16 mouse cellular contexts compared by ENCODE assay signal in the genomic region with DNA sequence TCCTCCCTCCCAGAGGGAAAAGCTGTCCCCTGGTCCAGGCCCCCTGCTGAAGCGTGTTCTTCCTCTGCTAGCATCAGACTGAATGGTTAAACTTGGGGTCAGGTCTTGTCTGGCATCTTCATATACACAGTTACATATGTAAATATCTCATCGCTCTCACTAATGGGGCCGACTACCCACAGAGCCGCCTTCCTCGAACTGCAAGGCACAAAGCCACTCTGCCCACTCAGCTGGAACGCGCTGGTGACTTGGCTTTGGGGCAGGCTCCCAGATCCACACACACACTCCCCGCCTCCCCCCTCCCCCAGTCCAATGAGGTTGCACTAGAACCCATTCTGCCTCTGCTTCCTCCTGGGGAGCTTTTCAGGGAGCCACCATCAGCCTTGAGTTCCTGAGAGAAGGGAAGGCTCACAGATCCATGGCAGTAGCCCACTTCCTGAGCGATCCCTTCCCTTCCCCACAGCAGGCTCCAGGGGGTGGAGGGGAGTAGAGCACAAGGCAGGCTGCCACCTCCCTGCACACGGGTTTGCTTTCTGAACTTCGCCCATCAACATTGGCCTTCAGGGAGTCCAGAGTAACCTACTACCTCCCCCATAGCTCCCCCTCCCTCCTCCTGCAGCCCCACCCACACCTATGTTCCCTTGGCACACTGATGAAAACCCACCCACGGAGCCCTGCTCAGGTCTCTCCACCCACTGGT.
DNase-seq lines count a peak whose midpoint lies in the region; ATAC-seq lines count a peak whose summit lies in the region.
"Had no signal": no experiment of that assay in that cellular context is flagged by ENCODE, and none has a peak within 500 bp of the region (broad histone marks: within the 10 kb centered on the region; RNA-seq: fewer than 3 reads in every experiment).

No protein-coding gene starts in this region.

- H3K9ac ChIP-seq in kidney, embryonic 16.5 days (replicated peaks; ENCODE audit: low read length) = no peak overlapping the region
- H3K9ac ChIP-seq in kidney, embryonic 14.5 days (ENCODE audit: low read depth, low read length) = no peak overlapping the region
- no peak overlapping the region for H3K9ac ChIP-seq in hindbrain, embryonic 12.5 days
- H3K9ac ChIP-seq: heart, embryonic 15.5 days; liver, embryonic 12.5 days had no signal

- 0 out of 2 replicates have a peak, but pooled peaks cover 4% of the 10 kb centered on the region for H3K4me1 ChIP-seq in kidney, embryonic 16.5 days (ENCODE audit: insufficient read depth, low read length)
- 0 out of 2 replicates have a peak, but pooled peaks cover 4% of the 10 kb centered on the region for H3K4me1 ChIP-seq in kidney, embryonic 14.5 days (ENCODE audit: control insufficient read depth, insufficient read depth, low read length)
- H3K4me1 ChIP-seq in hindbrain, embryonic 12.5 days = peaks cover 11% of the 10 kb centered on the region
- H3K4me1 ChIP-seq: liver, embryonic 12.5 days had no signal

- H3K27ac ChIP-seq in kidney, embryonic 16.5 days (ENCODE audit: low read length) = no peak overlapping the region
- H3K27ac ChIP-seq in kidney, embryonic 14.5 days (ENCODE audit: low read depth, low read length) = no peak overlapping the region
- no peak overlapping the region for H3K27ac ChIP-seq in hindbrain, embryonic 12.5 days
- H3K27ac ChIP-seq: heart, embryonic 15.5 days; left cerebral cortex, adult 2 months; liver, embryonic 12.5 days had no signal

- H3K4me2 ChIP-seq in kidney, embryonic 16.5 days (replicated peaks; ENCODE audit: low read depth, low read length) = no peak overlapping the region
- H3K4me2 ChIP-seq in kidney, embryonic 14.5 days (replicated peaks; ENCODE audit: low read depth, low read length) = no peak overlapping the region
- no peak overlapping the region for H3K4me2 ChIP-seq in hindbrain, embryonic 12.5 days (replicated peaks)
- H3K4me2 ChIP-seq: heart, embryonic 15.5 days; liver, embryonic 12.5 days had no signal

- ATAC-seq in kidney, embryonic 16.5 days (ENCODE audit: low FRiP score, low TSS enrichment) = 0 out of 2 replicates have a peak, but pooled peaks have one; percentile 57
- ATAC-seq in kidney, embryonic 14.5 days (ENCODE audit: low FRiP score, low TSS enrichment) = no peak
- peak; percentile 32; the same call in 1 of the 2 replicates for ATAC-seq in hindbrain, embryonic 12.5 days (ENCODE audit: low FRiP score)
- ATAC-seq: liver, embryonic 12.5 days had no signal

- no peaks in the 10 kb centered on the region for H3K36me3 ChIP-seq in kidney, embryonic 16.5 days (ENCODE audit: insufficient read depth, low read length)
- H3K36me3 ChIP-seq in kidney, embryonic 14.5 days (ENCODE audit: control insufficient read depth, insufficient read depth, low read length) = no peaks in the 10 kb centered on the region
- H3K36me3 ChIP-seq in hindbrain, embryonic 12.5 days = peaks cover 21% of the 10 kb centered on the region
- H3K36me3 ChIP-seq: heart, embryonic 15.5 days; liver, embryonic 12.5 days had no signal

- H3K9me3 ChIP-seq in kidney, embryonic 16.5 days (ENCODE audit: low read length) = no peaks in the 10 kb centered on the region
- H3K9me3 ChIP-seq in kidney, embryonic 14.5 days (ENCODE audit: control insufficient read depth, low read length) = no peaks in the 10 kb centered on the region
- no peaks in the 10 kb centered on the region for H3K9me3 ChIP-seq in hindbrain, embryonic 12.5 days (replicated peaks)
- H3K9me3 ChIP-seq: heart, embryonic 15.5 days; liver, embryonic 12.5 days had no signal

- no peak overlapping the region for H3K4me3 ChIP-seq in kidney, embryonic 16.5 days (ENCODE audit: low read length)
- no peak overlapping the region for H3K4me3 ChIP-seq in kidney, embryonic 14.5 days (ENCODE audit: low read length)
- H3K4me3 ChIP-seq in hindbrain, embryonic 12.5 days = no peak overlapping the region
- H3K4me3 ChIP-seq: heart, embryonic 15.5 days; left cerebral cortex, adult 2 months; liver, embryonic 12.5 days had no signal

- no peaks in the 10 kb centered on the region for H3K27me3 ChIP-seq in kidney, embryonic 16.5 days (ENCODE audit: insufficient read depth, low read length)
- H3K27me3 ChIP-seq in kidney, embryonic 14.5 days (ENCODE audit: control insufficient read depth, insufficient read depth, low read length) = no peaks in the 10 kb centered on the region
- H3K27me3 ChIP-seq in hindbrain, embryonic 12.5 days = no peaks in the 10 kb centered on the region; the same call in 1 of the 2 replicates
- H3K27me3 ChIP-seq: heart, embryonic 15.5 days; liver, embryonic 12.5 days had no signal

- DNase-seq in embryo, embryonic 10.5 days (ENCODE audit: low spot score) = peak; percentile 13
- no peak for DNase-seq in embryo, embryonic 9.5 days (ENCODE audit: extremely low spot score)
- peak; percentile 45 for DNase-seq in retina, embryonic 14.5 days (ENCODE audit: low spot score)
- DNase-seq in adrenal gland, adult 2 months = no peak
- DNase-seq in ovary, postnatal 10 days (ENCODE audit: low spot score) = no peak
- DNase-seq: adrenal gland, postnatal 10 days; cerebellum, adult 11 months; kidney, postnatal 14 days; lung, postnatal 36 days; right cerebral cortex, postnatal 14 days had no signal

- 37% methylated on average over 12 of the region's 12 CpGs for WGBS in kidney, embryonic 16.5 days
- 43% methylated on average over 12 of the region's 12 CpGs for WGBS in kidney, embryonic 14.5 days
- 21% methylated on average over 11 of the region's 12 CpGs for WGBS in hindbrain, embryonic 12.5 days

Comparison
In these comparisons a context has a peak if more than half of its experiments do, and no peak if none do; other contexts are left out.
1. DNase-seq: peak in embryo, embryonic 10.5 days (single experiment) and retina, embryonic 14.5 days (single experiment); none in embryo, embryonic 9.5 days (single experiment), adrenal gland, adult 2 months (single experiment) and ovary, postnatal 10 days (single experiment).